Mouse (Mus musculus) cerebellum, adult 11-12 months (tissue): Measurements from ENCODE around the gene Tmub2.
A peak's percentile ranks its signal among the peaks of the same experiment; 100 is the strongest.

ENCODE experiments used
- DNase-seq: peaks from one replicate; pipeline ENCODE4 v3.0.0; 2022

Tmub2 gene

DNA sequence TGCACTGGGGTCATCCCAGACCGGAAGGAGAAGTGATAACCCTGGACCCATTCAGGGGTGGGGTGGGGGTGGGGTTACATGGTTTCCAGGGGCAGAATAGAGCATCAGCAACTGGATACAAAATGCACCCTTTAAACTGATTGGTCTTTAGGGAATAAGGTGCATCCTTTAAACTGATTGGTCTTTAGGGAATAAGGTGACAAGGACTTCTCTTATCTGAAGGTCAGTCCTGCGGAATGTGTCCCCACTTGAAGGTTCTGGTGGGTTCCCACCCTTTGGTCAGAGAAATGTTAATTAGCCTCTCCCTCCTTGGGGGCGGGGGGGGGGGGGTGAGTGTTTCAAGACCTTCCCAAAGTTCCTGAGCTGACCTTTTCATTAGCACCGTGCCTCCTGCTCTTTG, 47.1 kb downstream of the Tmub2 start:
- DNase-seq, result no peak

DNA sequence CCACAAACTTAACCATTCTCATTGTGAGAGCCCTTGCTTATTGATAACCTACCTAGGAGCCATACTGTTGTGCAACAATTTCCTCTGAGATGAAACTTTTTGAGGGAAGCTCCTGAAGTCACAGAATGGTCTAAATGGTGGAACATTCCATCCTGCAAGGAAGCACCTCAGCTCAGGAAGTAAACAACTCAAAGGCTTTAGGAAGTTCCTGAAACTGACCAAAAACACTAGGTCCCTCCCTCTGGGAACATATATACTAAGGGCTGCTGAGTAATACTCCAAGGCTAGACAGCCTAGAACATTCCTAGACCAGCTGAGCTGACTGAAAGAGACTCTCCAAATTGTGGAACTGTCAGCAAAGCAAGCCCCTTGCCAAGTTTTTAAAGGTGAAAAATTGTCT, 48.3 kb downstream of the Tmub2 start:
- DNase-seq, result no peak

- DNase-seq, result no peak
These were observed 49.3 kb downstream of the Tmub2 start for GRCm38 (mm10) chr11:102334010-102334409.

GRCm38 (mm10) chr11:102334973-102335700, 50.4 kb downstream of the Tmub2 start:
- DNase-seq, result peak; percentile 27

DNA sequence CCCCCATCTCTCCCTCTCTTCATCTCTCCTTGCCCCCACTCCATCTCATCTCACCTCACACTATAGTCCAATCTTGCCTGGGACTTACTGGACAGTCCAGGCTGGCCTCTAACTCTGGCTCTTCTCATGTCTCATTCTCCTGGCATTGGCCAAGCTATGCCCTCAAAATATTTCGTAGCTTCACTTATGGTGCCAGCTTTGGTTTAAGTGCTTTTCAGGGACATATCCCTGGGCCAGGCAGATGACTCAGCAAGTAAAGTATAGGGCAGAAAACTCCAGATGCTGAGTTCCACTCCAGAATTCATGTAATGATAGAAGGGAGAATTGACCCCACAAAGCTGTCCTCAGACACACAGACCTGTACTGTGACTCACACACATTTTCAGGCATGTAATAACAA, 51.5 kb downstream of the Tmub2 start:
- DNase-seq, result peak; percentile 10

DNA sequence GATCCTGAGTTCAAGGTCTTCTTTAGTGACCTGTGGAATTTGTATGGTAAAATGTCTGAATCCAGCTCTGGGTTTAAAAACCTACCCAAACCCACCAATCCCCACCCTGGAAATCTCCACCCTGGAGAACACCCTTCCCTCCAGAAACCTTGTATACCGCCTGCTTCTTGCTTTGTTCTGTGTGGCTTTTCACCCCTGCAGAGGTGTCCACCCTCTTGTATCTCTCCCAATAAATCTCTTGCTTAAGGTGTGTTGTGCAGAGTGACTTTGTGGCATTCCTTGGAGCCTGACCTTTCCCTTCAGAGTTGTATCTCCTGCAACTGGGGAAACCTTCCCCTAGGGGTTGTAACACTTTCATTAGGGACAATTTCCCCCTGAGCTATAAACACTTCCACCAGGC, 53.2 kb downstream of the Tmub2 start:
- peak; percentile 27 for DNase-seq

- peak; percentile 98 for DNase-seq
These were observed 53.8 kb downstream of the Tmub2 start for GRCm38 (mm10) chr11:102338561-102338960.
